ENCODE assay signal across 19 mouse cellular contexts in the genomic region with DNA sequence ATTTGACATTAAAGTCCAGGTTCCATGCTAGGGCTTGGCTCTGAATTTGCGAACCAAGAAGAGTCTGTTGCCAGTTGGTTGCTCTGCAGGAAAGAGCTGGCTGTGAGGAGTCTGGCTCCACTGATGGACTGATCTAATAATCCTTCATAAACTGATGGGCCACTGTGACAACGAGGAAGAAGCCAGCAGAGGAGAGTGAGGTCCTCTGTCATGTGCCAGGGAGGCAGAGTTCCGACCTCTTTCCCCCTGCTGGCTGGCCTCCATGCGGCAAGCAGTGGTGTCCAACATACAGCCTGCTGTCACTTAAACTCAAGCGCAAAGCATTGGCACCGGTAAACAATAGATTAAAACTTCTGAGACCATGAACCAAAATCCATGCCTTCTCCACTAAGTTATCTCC. TPM values are rescaled to one million over a fixed set of nuclear protein-coding genes. Genes with fewer than 3 reads are reported as not detected.
A peak's percentile ranks its signal among the peaks of the same experiment; 100 is the strongest.
DNase-seq lines count a peak whose midpoint lies in the region; ATAC-seq and TF ChIP-seq lines count a peak whose summit lies in the region.
"Had no signal": no experiment of that assay in that cellular context is flagged by ENCODE, and none has a peak within 500 bp of the region (broad histone marks: within the 10 kb centered on the region; RNA-seq: fewer than 3 reads in every experiment).

No protein-coding gene starts in this region.

- H3K4me2 ChIP-seq in hindbrain, postnatal 0 days (ENCODE audit: low read depth, low read length) = no peak overlapping the region
- H3K4me2 ChIP-seq in hindbrain, embryonic 13.5 days = no peak overlapping the region
- H3K4me2 ChIP-seq: forebrain, embryonic 13.5 days; heart, embryonic 13.5 days; hindbrain, embryonic 12.5 days; intestine, embryonic 15.5 days had no signal

- H3K36me3 ChIP-seq in hindbrain, postnatal 0 days (ENCODE audit: insufficient read depth, low read length) = no peaks in the 10 kb centered on the region
- no peaks in the 10 kb centered on the region for H3K36me3 ChIP-seq in hindbrain, embryonic 13.5 days
- H3K36me3 ChIP-seq: embryonic facial prominence, embryonic 10.5 days; heart, embryonic 13.5 days; hindbrain, embryonic 12.5 days; intestine, embryonic 15.5 days had no signal

- H3K4me1 ChIP-seq in hindbrain, postnatal 0 days (ENCODE audit: insufficient read depth, low read length) = no peaks in the 10 kb centered on the region
- 0 out of 2 replicates have a peak, but pooled peaks cover 5% of the 10 kb centered on the region for H3K4me1 ChIP-seq in hindbrain, embryonic 13.5 days (replicated peaks)
- H3K4me1 ChIP-seq: heart, embryonic 13.5 days; intestine, embryonic 15.5 days had no signal

- no peak overlapping the region for H3K9ac ChIP-seq in hindbrain, postnatal 0 days (replicated peaks; ENCODE audit: low read length)
- H3K9ac ChIP-seq in hindbrain, embryonic 13.5 days = no peak overlapping the region
- H3K9ac ChIP-seq: forebrain, embryonic 13.5 days; forebrain, postnatal 0 days; heart, embryonic 13.5 days; hindbrain, embryonic 12.5 days; intestine, embryonic 15.5 days had no signal

- 68% methylated on average over 6 of the region's 6 CpGs for WGBS in hindbrain, postnatal 0 days
- 83% methylated on average over 6 of the region's 6 CpGs for WGBS in hindbrain, embryonic 13.5 days

- H3K27ac ChIP-seq in hindbrain, postnatal 0 days = no peak overlapping the region
- H3K27ac ChIP-seq in hindbrain, embryonic 13.5 days = no peak overlapping the region
- H3K27ac ChIP-seq: embryonic facial prominence, embryonic 10.5 days; forebrain, embryonic 13.5 days; heart, embryonic 13.5 days; hindbrain, embryonic 12.5 days; intestine, embryonic 15.5 days had no signal

- 0 out of 2 replicates have a peak, but pooled peaks have one; percentile 13 for TF ChIP-seq CTCF in hindbrain, postnatal 0 days (IDR thresholded peaks at IDR 0.05; ENCODE audit: low read depth)

- DNase-seq in cerebellum, adult 9-10 months = peak; percentile 3
- no peak for DNase-seq in cerebellum, adult 18-20 months
- DNase-seq in hindbrain, postnatal 0 days (ENCODE audit: low spot score) = no peak
- peak; percentile 22 for DNase-seq in ZHBTc4 (ENCODE audit: low read depth, low spot score)
- peak; percentile 35 to 50 for DNase-seq in cerebellum, postnatal 25 days
- no peak for DNase-seq in natural killer cell, adult 2 months (ENCODE audit: low spot score in 2 of 2)
- DNase-seq: adrenal gland, postnatal 10 days; forebrain, postnatal 0 days; gastrocnemius, postnatal 14 days; heart, postnatal 4 days; kidney, adult 18-20 months had no signal

- H3K9me3 ChIP-seq in hindbrain, postnatal 0 days (ENCODE audit: low read length) = no peaks in the 10 kb centered on the region
- no peaks in the 10 kb centered on the region for H3K9me3 ChIP-seq in hindbrain, embryonic 13.5 days
- H3K9me3 ChIP-seq: embryonic facial prominence, embryonic 10.5 days; forebrain, embryonic 13.5 days; heart, embryonic 13.5 days; hindbrain, embryonic 12.5 days; intestine, embryonic 15.5 days had no signal

- no peak for ATAC-seq in hindbrain, postnatal 0 days
- ATAC-seq in hindbrain, embryonic 13.5 days (ENCODE audit: low FRiP score) = no peak
- ATAC-seq in monocyte, adult 5-6 weeks (replicated peaks; ENCODE audit: insufficient number of reproducible peaks, low FRiP score, low TSS enrichment, poor library complexity, severe bottlenecking) = no peak
- ATAC-seq: forebrain, embryonic 13.5 days; forebrain, postnatal 0 days; intestine, embryonic 15.5 days had no signal

- H3K4me3 ChIP-seq in hindbrain, postnatal 0 days (ENCODE audit: low read length) = no peak overlapping the region
- H3K4me3 ChIP-seq in hindbrain, embryonic 13.5 days = no peak overlapping the region
- H3K4me3 ChIP-seq: embryonic facial prominence, embryonic 10.5 days; forebrain, embryonic 13.5 days; heart, embryonic 13.5 days; hindbrain, embryonic 12.5 days; intestine, embryonic 15.5 days had no signal

- H3K27me3 ChIP-seq in hindbrain, postnatal 0 days (ENCODE audit: insufficient read depth, low read length) = no peaks in the 10 kb centered on the region
- H3K27me3 ChIP-seq in hindbrain, embryonic 13.5 days = no peaks in the 10 kb centered on the region
- H3K27me3 ChIP-seq: CH12.LX; forebrain, embryonic 13.5 days; heart, embryonic 13.5 days; hindbrain, embryonic 12.5 days; intestine, embryonic 15.5 days had no signal

RNA-seq across cellular contexts. Expression of gene Cenpf, which starts 57.9 kb away (rescaled TPM):
- 4.8 and 5.4 TPM in 2 replicates for total RNA-seq in hindbrain, postnatal 0 days (2014; rRNA removed)
- 22.5 and 26.9 TPM in 2 replicates for polyA plus RNA-seq in hindbrain, postnatal 0 days (2015; fragmentation: Nextera tagmentation; extraction: Ambion mirVana)
- polyA plus RNA-seq in hindbrain, embryonic 13.5 days (2015; fragmentation: Nextera tagmentation; extraction: Ambion mirVana) = 26.8 and 28.4 TPM in 2 replicates
- total RNA-seq in monocyte, adult 5-6 weeks (2017) = 0.32 to 6.9 TPM (median 1.3 TPM) in 3 replicates

Comparison
In these comparisons a context has a peak if more than half of its experiments do, and no peak if none do; other contexts are left out.
1. DNase-seq: peak in cerebellum, adult 9-10 months (single experiment), ZHBTc4 (single experiment) and cerebellum, postnatal 25 days (2 of 2); none in cerebellum, adult 18-20 months (0 of 2), hindbrain, postnatal 0 days (single experiment) and natural killer cell, adult 2 months (0 of 2).